Mouse (Mus musculus) brain, adult 10 weeks (tissue): Measurements from ENCODE around the gene Cldn15. TPM values are rescaled to one million over a fixed set of nuclear protein-coding genes. Genes with fewer than 3 reads are reported as not detected.

Experiments used
- polyA plus RNA-seq: library from polyadenylated mRNA; stranded (reverse); fragments of 350-450 nt; fragmentation: Illumina TruSeq; extraction: RNeasy Lipid Tissue Mini Kit (QIAGEN cat#74804); gene quantifications from one replicate; pipeline ENCODE4 v1.2.3, GENCODE M21; 2015; ENCODE audit warnings: low read depth, low replicate concordance

Gene Cldn15
- polyA plus RNA-seq = 0.24 TPM

DNA sequence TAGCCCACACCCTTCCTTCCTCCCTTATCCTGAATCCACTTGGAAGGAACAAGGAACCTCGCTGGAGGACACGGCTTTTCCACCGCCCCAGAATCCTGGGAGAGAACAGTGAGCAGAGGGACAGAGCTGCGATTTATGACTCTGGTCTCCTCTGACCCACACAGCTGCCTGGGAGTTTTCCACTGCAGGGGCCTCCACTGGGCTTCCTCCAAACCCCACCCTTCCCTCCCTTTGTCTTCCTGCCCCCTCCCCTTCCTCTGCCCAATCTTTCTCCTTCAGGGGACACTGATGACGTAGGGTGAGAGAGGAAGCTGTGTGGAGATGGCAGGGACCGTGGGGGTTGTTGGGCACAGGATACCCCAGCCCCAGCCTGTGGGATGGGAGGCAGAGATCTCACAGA is at the start of gene Cldn15:
Gene Cldn15 (plus strand): TSS at position 286 of the 400 bp plus-strand sequence.

DNA sequence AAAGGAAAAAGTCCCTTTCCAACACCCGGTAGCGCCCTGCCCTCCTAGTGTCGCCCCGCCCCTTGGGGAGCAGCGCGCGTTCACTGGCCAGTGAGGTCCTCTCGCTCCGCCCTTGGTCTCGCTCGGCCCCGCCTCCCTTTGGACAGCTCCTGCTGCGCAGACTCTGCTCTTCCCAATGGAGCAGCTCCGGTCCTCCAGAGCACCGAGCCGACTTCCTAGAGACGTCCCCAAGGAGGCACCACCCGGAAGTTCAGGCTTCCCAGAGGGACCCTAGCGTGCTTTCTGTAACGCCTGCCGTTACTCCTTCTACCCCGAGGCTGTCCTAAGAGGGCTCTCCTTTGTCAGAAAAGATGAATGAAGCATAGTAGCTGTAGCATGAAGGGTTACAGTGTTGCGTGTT is 13.4 kb upstream of the Cldn15 start, which contains the start of gene Fis1:
Gene Fis1 (plus strand): TSS at position 261 of the 400 bp plus-strand sequence.

DNA sequence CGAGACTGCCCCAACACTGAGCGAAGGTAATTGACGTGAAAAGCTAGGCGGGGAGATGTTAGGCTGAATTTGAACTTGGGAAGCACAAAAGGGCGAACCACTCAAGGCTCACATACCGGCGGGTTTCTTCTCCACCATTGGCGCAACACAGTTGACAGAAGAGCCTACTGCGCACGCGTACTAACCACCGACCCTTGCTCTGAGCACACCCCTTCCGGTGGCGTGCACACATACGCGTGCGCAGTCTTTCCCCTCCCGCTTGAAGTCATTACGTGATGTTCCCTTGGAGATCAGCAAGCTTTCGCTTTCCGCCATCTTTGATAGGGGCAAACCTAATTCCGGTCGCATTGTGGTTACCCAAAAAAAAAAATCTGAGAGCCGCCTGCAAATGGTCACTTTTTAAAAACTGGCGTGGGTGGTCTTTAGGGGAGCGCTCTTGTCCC is 20.3 kb downstream of the Cldn15 start, which contains the start of gene Plod3:
Gene Plod3 (plus strand): TSS at position 325 of the 443 bp plus-strand sequence.

DNA sequence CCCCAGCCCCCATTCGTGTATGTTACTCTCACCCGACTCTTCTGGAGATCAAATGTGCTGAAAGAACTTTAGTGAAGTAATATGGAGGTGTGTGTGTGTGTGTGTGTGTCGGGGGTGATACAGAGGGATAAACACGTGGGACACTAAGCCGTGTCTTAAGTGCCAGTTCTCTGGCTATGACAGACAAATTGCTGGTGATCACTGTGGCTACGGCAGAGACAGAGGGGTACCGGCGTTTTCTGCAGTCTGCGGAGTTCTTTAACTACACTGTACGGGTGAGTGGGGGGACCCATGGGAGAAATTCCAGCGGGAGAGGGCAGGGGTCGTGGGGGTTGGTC is 21.5 kb downstream of the Cldn15 start, which contains the start of gene Znhit1:
Gene Znhit1 (minus strand): TSS at position 88 of the 338 bp plus-strand sequence.

Other genes starting within 250 kb of the Cldn15 start
- gene Col26a1, start 83.4 kb upstream of the Cldn15 start, polyA plus RNA-seq = 8.1 TPM
- gene Ift22, start 58.5 kb upstream of the Cldn15 start, polyA plus RNA-seq = 99.4 TPM
- 402 TPM for gene Fis1, start 13.3 kb upstream of the Cldn15 start, polyA plus RNA-seq
- 30.5 TPM for gene Plod3, start 20.4 kb downstream of the Cldn15 start, polyA plus RNA-seq
- 109 TPM for gene Znhit1, start 21.4 kb downstream of the Cldn15 start, polyA plus RNA-seq
- gene Vgf, start 59.8 kb downstream of the Cldn15 start, polyA plus RNA-seq = 196 TPM
- gene Ap1s1, start 79.5 kb downstream of the Cldn15 start, polyA plus RNA-seq = 450 TPM
- 0.74 TPM for gene Serpine1, start 105.7 kb downstream of the Cldn15 start, polyA plus RNA-seq
- 2.6 TPM for gene Trim56, start 149.6 kb downstream of the Cldn15 start, polyA plus RNA-seq
- not detected for gene Muc3, start 182.7 kb downstream of the Cldn15 start, polyA plus RNA-seq
- 6.5 TPM for gene Muc3a, start 245.8 kb downstream of the Cldn15 start, polyA plus RNA-seq